Mouse (Mus musculus) neural tube, embryonic 10.5 days (tissue): ENCODE data around the gene Oas1g.
"Not testable (repeated sequence)": the region's sequence is repeated elsewhere in the genome, so short reads cannot be mapped to it uniquely, and the experiment has no call there.

Source experiments
- DNase-seq: peaks from one replicate; pipeline ENCODE4 v3.0.0-alpha.2; 2017; ENCODE audit warnings: low spot score; ENCODE audit errors: extremely low spot score

The Oas1g gene

GRCm38 (mm10) chr5:120887413-120887812 lies at the start of gene Oas1g:
Oas1g (minus strand) TSS chr5:120887613.
- DNase-seq: not testable (repeated sequence)

- DNase-seq: no peak
These were observed 46.6 kb upstream of the Oas1g start for GRCm38 (mm10) chr5:120933966-120934365.

GRCm38 (mm10) chr5:120927036-120927435 lies 39.6 kb upstream of the Oas1g start:
- no peak for DNase-seq

- DNase-seq: not testable (repeated sequence)
These were observed 38.9 kb upstream of the Oas1g start for GRCm38 (mm10) chr5:120926311-120926710.

GRCm38 (mm10) chr5:120924520-120924919 lies 37.1 kb upstream of the Oas1g start:
- DNase-seq: not testable (repeated sequence)

- no peak for DNase-seq
These were observed 36.6 kb upstream of the Oas1g start for GRCm38 (mm10) chr5:120923969-120924368.

GRCm38 (mm10) chr5:120920296-120920695 lies 32.9 kb upstream of the Oas1g start:
- DNase-seq: no peak

GRCm38 (mm10) chr5:120919156-120919935 lies 31.9 kb upstream of the Oas1g start:
- DNase-seq: not testable (repeated sequence)

GRCm38 (mm10) chr5:120914204-120914603 lies 26.8 kb upstream of the Oas1g start, which contains the start of gene Oas1d:
Oas1d (plus strand) TSS chr5:120914536.
- not testable (repeated sequence) for DNase-seq

- DNase-seq: no peak
These were observed 20.9 kb upstream of the Oas1g start for GRCm38 (mm10) chr5:120908196-120908920.

- DNase-seq: not testable (repeated sequence)
These were observed 19.6 kb upstream of the Oas1g start, which contains the start of gene Oas1a for GRCm38 (mm10) chr5:120906791-120907733. Oas1a (minus strand) TSS chr5:120907521.

- DNase-seq: no peak
These were observed 14.6 kb upstream of the Oas1g start for GRCm38 (mm10) chr5:120902056-120902455.

GRCm38 (mm10) chr5:120900666-120901065 lies 13.3 kb upstream of the Oas1g start:
- no peak for DNase-seq

- DNase-seq: no peak
These were observed 11.3 kb upstream of the Oas1g start for GRCm38 (mm10) chr5:120898726-120899125.

GRCm38 (mm10) chr5:120898307-120898706 lies 10.9 kb upstream of the Oas1g start:
- DNase-seq: no peak

GRCm38 (mm10) chr5:120895231-120895900 lies 8.0 kb upstream of the Oas1g start:
- DNase-seq: no peak

GRCm38 (mm10) chr5:120894692-120895091 lies 7.3 kb upstream of the Oas1g start:
- not testable (repeated sequence) for DNase-seq

- DNase-seq: not testable (repeated sequence)
These were observed 6.5 kb upstream of the Oas1g start for GRCm38 (mm10) chr5:120893866-120894265.

- DNase-seq: no peak
These were observed 4.8 kb upstream of the Oas1g start for GRCm38 (mm10) chr5:120892243-120892660.

GRCm38 (mm10) chr5:120891566-120892242 lies 4.3 kb upstream of the Oas1g start:
- DNase-seq: not testable (repeated sequence)
